Mouse (Mus musculus) MEL (cell line): ENCODE data around the gene Zhx3. TPM values are rescaled to one million over a fixed set of nuclear protein-coding genes. Genes with fewer than 3 reads are reported as not detected.

ENCODE experiments used
- DNase-seq: peaks from one replicate; pipeline ENCODE4 v3.0.0; 2011; ENCODE audit warnings: low read depth, low spot score
- H3K27ac ChIP-seq: 2 replicates; pipeline ENCODE4 v1.5.1; 2012; ENCODE audit warnings: low read depth, mild to moderate bottlenecking, control low read depth, low read length, moderate library complexity; ENCODE audit not compliant: control insufficient read depth
- H3K27me3 ChIP-seq, 2 experiments: fragments of 150-350 bp in 1 of 2; sonication (generic) in 1 of 2; 2 replicates each; pipeline ENCODE4 v1.6.1; 2012; ENCODE audit warnings: low read length in 2 of 2, mild to moderate bottlenecking in 2 of 2, improper control_type of control experiment in 1 of 2, moderate library complexity in 1 of 2; ENCODE audit not compliant: insufficient read depth in 2 of 2, control insufficient read depth in 1 of 2
- H3K36me3 ChIP-seq, 2 experiments: 2 replicates each; pipeline ENCODE4 v1.6.1; 2012 to 2014; ENCODE audit warnings: low read length in 2 of 2, improper control_type of control experiment in 1 of 2, inconsistent platforms in 1 of 2, mild to moderate bottlenecking in 1 of 2; ENCODE audit not compliant: insufficient read depth in 2 of 2, control insufficient read depth in 1 of 2
- H3K4me1 ChIP-seq, 2 experiments: fragments of 150-350 bp in 1 of 2; sonication (generic) in 1 of 2; 2 replicates each; pipeline ENCODE4 v1.6.1; 2012; ENCODE audit warnings: low read length in 2 of 2, improper control_type of control experiment in 1 of 2, mild to moderate bottlenecking in 1 of 2; ENCODE audit not compliant: insufficient read depth in 2 of 2, control insufficient read depth in 1 of 2
- H3K4me3 ChIP-seq, 2 experiments: fragments of 150-350 bp in 1 of 2; sonication (generic) in 1 of 2; 2 replicates each; pipeline ENCODE4 v1.5.1; 2012; ENCODE audit warnings: low read depth in 2 of 2, low read length in 2 of 2, mild to moderate bottlenecking in 2 of 2, moderate library complexity in 2 of 2, control low read depth in 1 of 2, improper control_type of control experiment in 1 of 2; ENCODE audit not compliant: control insufficient read depth in 1 of 2, insufficient read depth in 1 of 2
- H3K79me2 ChIP-seq: 2 replicates; pipeline ENCODE4 v1.6.1; 2012; ENCODE audit warnings: mild to moderate bottlenecking, low read length, moderate library complexity; ENCODE audit not compliant: control insufficient read depth, poor library complexity, insufficient read depth
- H3K9ac ChIP-seq: 2 replicates; pipeline ENCODE4 v1.6.1; 2012; ENCODE audit warnings: low read depth, mild to moderate bottlenecking, control low read depth, low read length, moderate library complexity; ENCODE audit not compliant: control insufficient read depth, poor library complexity, severe bottlenecking
- H3K9me3 ChIP-seq: fragments of 150-350 bp; sonication (generic); replicated peaks from 2 replicates; pipeline ENCODE4 v1.6.1; 2012; ENCODE audit warnings: mild to moderate bottlenecking, low read length, improper control_type of control experiment, moderate library complexity; ENCODE audit not compliant: insufficient read depth
- BHLHE40 ChIP-seq: IDR thresholded peaks from 2 replicates; pipeline ENCODE4 v1.6.1; 2012; ENCODE audit warnings: low read depth, mild to moderate bottlenecking, inconsistent platforms, low read length, improper control_type of control experiment, borderline replicate concordance
- CHD1 ChIP-seq: IDR thresholded peaks from 2 replicates; pipeline ENCODE4 v1.6.1; 2012; ENCODE audit warnings: low read depth, mild to moderate bottlenecking, inconsistent platforms, low read length, improper control_type of control experiment
- CTCF ChIP-seq, 3 experiments: IDR thresholded peaks in 2 of 3; conservative IDR thresholded peaks in 1 of 3; 2 replicates each; pipeline ENCODE4 v1.5.1; 2011 to 2012; ENCODE audit warnings: low read length in 3 of 3, low read depth in 2 of 3, mild to moderate bottlenecking in 2 of 3, improper control_type of control experiment in 1 of 3, inconsistent platforms in 1 of 3, mixed read lengths in 1 of 3, moderate library complexity in 1 of 3; ENCODE audit not compliant: control insufficient read depth in 1 of 3, insufficient read depth in 1 of 3, poor library complexity in 1 of 3, severe bottlenecking in 1 of 3
- E2F4 ChIP-seq: IDR thresholded peaks from 2 replicates; pipeline ENCODE4 v1.6.1; 2011; ENCODE audit warnings: low read depth, low read length, improper control_type of control experiment, borderline replicate concordance
- ETS1 ChIP-seq: IDR thresholded peaks from 2 replicates; pipeline ENCODE4 v1.6.1; 2012; ENCODE audit warnings: low read depth, mild to moderate bottlenecking, inconsistent platforms, low read length, improper control_type of control experiment, moderate library complexity
- JUND ChIP-seq: IDR thresholded peaks from 2 replicates; pipeline ENCODE4 v1.6.1; 2011; ENCODE audit warnings: low read depth, mild to moderate bottlenecking, improper control_type of control experiment, low read length
- MYB ChIP-seq: IDR thresholded peaks from 2 replicates; pipeline ENCODE4 v1.6.1; 2011; ENCODE audit warnings: mild to moderate bottlenecking, low read depth, low read length, improper control_type of control experiment
- MYC ChIP-seq: IDR thresholded peaks from 2 replicates; pipeline ENCODE4 v1.6.1; 2011; ENCODE audit warnings: low read depth, mild to moderate bottlenecking, low read length, improper control_type of control experiment, moderate library complexity
- NELFE ChIP-seq: IDR thresholded peaks from 2 replicates; pipeline ENCODE4 v1.6.1; 2011; ENCODE audit warnings: low read depth, low read length, improper control_type of control experiment
- POLR2AphosphoS5 ChIP-seq: IDR thresholded peaks from 2 replicates; pipeline ENCODE4 v1.6.1; 2012; ENCODE audit warnings: low read depth, borderline replicate concordance, mild to moderate bottlenecking, inconsistent platforms, low read length, moderate library complexity, mixed read lengths
- RAD21 ChIP-seq: IDR thresholded peaks from 2 replicates; pipeline ENCODE4 v1.6.1; 2011; ENCODE audit warnings: mild to moderate bottlenecking, low read depth, low read length, improper control_type of control experiment
- RCOR1 ChIP-seq: IDR thresholded peaks from 2 replicates; pipeline ENCODE4 v1.6.1; 2012; ENCODE audit warnings: low read depth, mild to moderate bottlenecking, inconsistent platforms, low read length, improper control_type of control experiment
- SMC3 ChIP-seq: IDR thresholded peaks from 2 replicates; pipeline ENCODE4 v1.6.1; 2011; ENCODE audit warnings: low read depth, low read length, improper control_type of control experiment
- UBTF ChIP-seq: IDR thresholded peaks from 2 replicates; pipeline ENCODE4 v1.6.1; 2012; ENCODE audit warnings: low read depth, mild to moderate bottlenecking, inconsistent platforms, low read length, improper control_type of control experiment, moderate library complexity, borderline replicate concordance; ENCODE audit not compliant: insufficient read depth
- USF1 ChIP-seq: IDR thresholded peaks from 2 replicates; pipeline ENCODE4 v1.6.1; 2014; ENCODE audit warnings: low read depth, mild to moderate bottlenecking, inconsistent platforms, low read length, improper control_type of control experiment, moderate library complexity
- USF2 ChIP-seq, 2 experiments: IDR thresholded peaks; 2 replicates each; pipeline ENCODE4 v1.6.1; 2011 to 2012; ENCODE audit warnings: improper control_type of control experiment in 2 of 2, low read length in 2 of 2, borderline replicate concordance in 1 of 2, inconsistent platforms in 1 of 2, low read depth in 1 of 2, mild to moderate bottlenecking in 1 of 2; ENCODE audit not compliant: insufficient read depth in 1 of 2
- ZC3H11A ChIP-seq: IDR thresholded peaks from 2 replicates; pipeline ENCODE4 v1.6.1; 2012; ENCODE audit warnings: low read depth, mild to moderate bottlenecking, inconsistent platforms, low read length, improper control_type of control experiment
- ZKSCAN1 ChIP-seq: IDR thresholded peaks from 2 replicates; pipeline ENCODE4 v1.6.1; 2012; ENCODE audit warnings: low read depth, mild to moderate bottlenecking, inconsistent platforms, low read length, improper control_type of control experiment, moderate library complexity
- ZMIZ1 ChIP-seq: IDR thresholded peaks from 2 replicates; pipeline ENCODE4 v1.6.1; 2012; ENCODE audit warnings: low read depth, mild to moderate bottlenecking, inconsistent platforms, low read length, improper control_type of control experiment, moderate library complexity
- ZNF384 ChIP-seq: IDR thresholded peaks from 2 replicates; pipeline ENCODE4 v1.6.1; 2012; ENCODE audit warnings: low read depth, mild to moderate bottlenecking, inconsistent platforms, low read length, improper control_type of control experiment
- polyA plus RNA-seq, 2 experiments: library from polyadenylated mRNA; stranded (reverse) in 1 of 2; unstranded in 1 of 2; fragments of >175 nt in 1 of 2; fragments of >200 nt in 1 of 2; gene quantifications; 2 replicates each; pipeline versions ENCODE4 v1.2.1 to v1.2.4; 2012; ENCODE audit warnings: low replicate concordance in 2 of 2, low read depth in 1 of 2; ENCODE audit not compliant: insufficient read length in 2 of 2, insufficient read depth in 1 of 2, missing spikeins in 1 of 2
- total RNA-seq: library from RNA; depleted of rRNA; stranded (reverse); fragments of 300-350 nt; gene quantifications from 2 replicates; pipeline ENCODE4 v1.2.3, GENCODE M21; 2012

Gene Zhx3
- total and polyA plus RNA-seq, 3 experiments = 4.4 to 4.8 TPM; not detected in 1

GRCm38 (mm10) chr2:160856359-160857102, 16.3 kb downstream of the Zhx3 start:
- TF ChIP-seq MYC (no peak), USF1 (no peak), ETS1 (no peak), SMC3 (no peak; the same call in 1 of the 2 replicates), RAD21 (peak; percentile 28), UBTF (no peak), POLR2AphosphoS5 (no peak), CHD1 (no peak), RCOR1 (no peak), ZMIZ1 (no peak), BHLHE40 (no peak), CTCF (IDR thresholded peaks at IDR 0.05 in 2 of 3, conservative IDR thresholded peaks at IDR 0.05 in 1 of 3; ENCODE audit: control insufficient read depth in 1 of 3, insufficient read depth in 1 of 3, low read depth in 2 of 3, low read length in 3 of 3, poor library complexity in 1 of 3, severe bottlenecking in 1 of 3) (peak; percentile 18 to 36 (median 26); a peak in 4 of 6 replicates)
- H3K27me3 ChIP-seq = no peaks in the 10 kb centered on the region
- no peaks in the 10 kb centered on the region; the same call in 1 of the 2 replicates for H3K79me2 ChIP-seq
- peaks cover 0 to 13% of the 10 kb centered on the region in 2 experiments; a peak in 2 of 4 replicates for H3K4me1 ChIP-seq
- H3K27ac ChIP-seq = no peak overlapping the region
- H3K9ac ChIP-seq = no peak overlapping the region
- H3K36me3 ChIP-seq = peaks cover 0 to 12% of the 10 kb centered on the region in 2 experiments; a peak in 2 of 4 replicates
- peak; percentile 37 for DNase-seq
- H3K4me3 ChIP-seq = no peak overlapping the region
- H3K9me3 ChIP-seq = no peaks in the 10 kb centered on the region

GRCm38 (mm10) chr2:160854687-160855086, 18.1 kb downstream of the Zhx3 start:
- TF ChIP-seq POLR2AphosphoS5 (no peak), UBTF (no peak), ZKSCAN1 (no peak), ETS1 (no peak), BHLHE40 (no peak), USF2 (IDR thresholded peaks at IDR 0.05; ENCODE audit: borderline replicate concordance in 1 of 2, insufficient read depth in 1 of 2, low read depth in 1 of 2, low read length in 2 of 2) (no peak), RAD21 (no peak), CTCF (IDR thresholded peaks at IDR 0.05 in 2 of 3, conservative IDR thresholded peaks at IDR 0.05 in 1 of 3; ENCODE audit: control insufficient read depth in 1 of 3, insufficient read depth in 1 of 3, low read depth in 2 of 3, low read length in 3 of 3, poor library complexity in 1 of 3, severe bottlenecking in 1 of 3) (no peak), ZC3H11A (no peak), MYB (no peak), ZNF384 (no peak), E2F4 (no peak), MYC (no peak), NELFE (no peak), JUND (no peak)
- TF ChIP-seq, all 39 proteins: peak for 0
- no peaks in the 10 kb centered on the region for H3K4me1 ChIP-seq
- no peak overlapping the region for H3K4me3 ChIP-seq
- no peak overlapping the region for H3K9ac ChIP-seq
- H3K27ac ChIP-seq = no peak overlapping the region
- no peaks in the 10 kb centered on the region for H3K27me3 ChIP-seq
- DNase-seq = no peak
- H3K79me2 ChIP-seq = no peaks in the 10 kb centered on the region; the same call in 1 of the 2 replicates
- no peaks in the 10 kb centered on the region for H3K36me3 ChIP-seq
- no peaks in the 10 kb centered on the region for H3K9me3 ChIP-seq
